Comparison of ENCODE assay signal across 10 mouse cellular contexts in the genomic region with DNA sequence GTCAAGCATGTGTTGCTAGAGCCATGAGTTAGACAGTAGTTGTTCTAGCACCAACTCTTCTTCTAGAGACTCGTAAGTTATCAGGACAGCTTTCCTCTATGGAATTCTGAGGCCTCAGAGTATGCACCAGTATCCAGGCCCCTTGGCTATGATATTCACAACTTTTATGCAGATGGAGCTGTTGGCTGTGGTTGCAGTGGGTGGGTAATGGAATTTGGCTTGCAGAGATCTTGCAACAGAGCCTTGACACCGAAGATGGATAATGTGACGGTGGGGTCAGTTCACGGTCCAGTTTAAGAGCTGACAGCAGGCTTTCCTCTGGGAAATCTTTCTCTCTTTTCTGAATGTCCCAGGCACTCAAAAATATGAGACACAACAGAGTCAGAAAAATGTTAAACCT. TPM values are rescaled to one million over a fixed set of nuclear protein-coding genes. Genes with fewer than 3 reads are reported as not detected.
A peak's percentile ranks its signal among the peaks of the same experiment; 100 is the strongest.
DNase-seq lines count a peak whose midpoint lies in the region; TF ChIP-seq lines count a peak whose summit lies in the region.
"Had no signal": no experiment of that assay in that cellular context is flagged by ENCODE, and none has a peak within 500 bp of the region (broad histone marks: within the 10 kb centered on the region; RNA-seq: fewer than 3 reads in every experiment).

No protein-coding gene starts in this region.

- peak; percentile 27 for DNase-seq in adrenal gland, postnatal 10 days
- no peak for DNase-seq in adrenal gland, adult 8-10 months
- peak; percentile 39 for DNase-seq in urinary bladder, postnatal 14 days (ENCODE audit: low spot score)
- no peak for DNase-seq in urinary bladder, adult 18-20 months (ENCODE audit: low spot score in 2 of 2)
- DNase-seq in kidney, postnatal 36 days: peak; percentile 29 to 62
- DNase-seq in cerebellum, postnatal 4 days (ENCODE audit: low spot score in 2 of 2): no peak
- no peak for DNase-seq in left cerebral cortex, adult 2 months (ENCODE audit: extremely low spot score in 1 of 2, low spot score in 2 of 2)
- DNase-seq in testis, postnatal 14 days (ENCODE audit: low spot score): no peak

- H3K27ac ChIP-seq in left cerebral cortex, adult 2 months: no peak overlapping the region
- H3K27ac ChIP-seq: limb, embryonic 15.5 days; midbrain, embryonic 10.5 days had no signal

- no peak for TF ChIP-seq CTCF in left cerebral cortex, adult 2 months (IDR thresholded peaks at IDR 0.05)

- H3K4me3 ChIP-seq in left cerebral cortex, adult 2 months: no peak overlapping the region
- H3K4me3 ChIP-seq: limb, embryonic 15.5 days; midbrain, embryonic 10.5 days had no signal

- intact Hi-C loops in left cerebral cortex, adult 2 months (cut with DNase I): no loop called here

RNA-seq across cellular contexts. Expression of a gene that starts 57.0 kb away (rescaled TPM):
- total RNA-seq in adrenal gland, postnatal 10 days (2021): not detected
- total RNA-seq in adrenal gland, adult 8-10 months (2022): not detected
- total RNA-seq in left cerebral cortex, adult 2 months (2021): not detected

Comparison
In these comparisons a context has a peak if more than half of its experiments do, and no peak if none do; other contexts are left out.
1. DNase-seq: peak in adrenal gland, postnatal 10 days (single experiment), urinary bladder, postnatal 14 days (single experiment) and kidney, postnatal 36 days (2 of 2); none in adrenal gland, adult 8-10 months (single experiment), urinary bladder, adult 18-20 months (0 of 2), cerebellum, postnatal 4 days (0 of 2), left cerebral cortex, adult 2 months (0 of 2) and testis, postnatal 14 days (single experiment).